Mouse (Mus musculus) limb, embryonic 13.5 days (tissue): ENCODE measurements around the gene Snrpa. TPM values are rescaled to one million over a fixed set of nuclear protein-coding genes. Genes with fewer than 3 reads are reported as not detected.

Experiments used
- ATAC-seq: fragments of 200-750 bp; cut with Nextera tagmentation; 2 replicates; pipeline ENCODE4 v1.8.0; 2017; ENCODE audit warnings: low read depth, moderate number of reproducible peaks, moderate TSS enrichment; ENCODE audit not compliant: low FRiP score
- H3K27ac ChIP-seq: fragments of 300-500 bp; sonication (generic); 2 replicates; pipeline ENCODE4 v1.5.1; 2015; ENCODE audit warnings: inconsistent platforms, mild to moderate bottlenecking, moderate library complexity
- H3K27me3 ChIP-seq: fragments of 300-500 bp; sonication (generic); 2 replicates; pipeline ENCODE4 v1.6.1; 2015; ENCODE audit warnings: mild to moderate bottlenecking, inconsistent platforms
- H3K36me3 ChIP-seq: fragments of 300-500 bp; sonication (generic); 2 replicates; pipeline ENCODE4 v1.6.1; 2015; ENCODE audit warnings: inconsistent platforms, mild to moderate bottlenecking, moderate library complexity
- H3K4me1 ChIP-seq: fragments of 300-500 bp; sonication (generic); 2 replicates; pipeline ENCODE4 v1.6.1; 2015; ENCODE audit warnings: inconsistent platforms
- H3K4me2 ChIP-seq: fragments of 300-500 bp; sonication (generic); replicated peaks from 2 replicates; pipeline ENCODE4 v1.6.1; 2015; ENCODE audit warnings: inconsistent platforms, mild to moderate bottlenecking, moderate library complexity
- H3K4me3 ChIP-seq: fragments of 300-500 bp; sonication (generic); 2 replicates; pipeline ENCODE4 v1.5.1; 2015; ENCODE audit warnings: moderate library complexity, mild to moderate bottlenecking, inconsistent platforms
- H3K9ac ChIP-seq: fragments of 300-500 bp; sonication (generic); 2 replicates; pipeline ENCODE4 v1.6.1; 2015; ENCODE audit warnings: mild to moderate bottlenecking, inconsistent platforms
- H3K9me3 ChIP-seq: fragments of 300-500 bp; sonication (generic); 2 replicates; pipeline ENCODE4 v1.6.1; 2016; ENCODE audit warnings: inconsistent platforms
- WGBS: fragments of 180-500 bp; shearing (Covaris S2); methylation state at CpG from one replicate; pipeline ENCODE4 v1.1.7; 2015; 5-methylcytosine and 5-hydroxymethylcytosine counted together
- polyA plus RNA-seq: library from polyadenylated mRNA; unstranded; fragments of >200 nt; fragmentation: Nextera tagmentation; extraction: Ambion mirVana; gene quantifications from 2 replicates; pipeline ENCODE4 v1.2.1, GENCODE M21; 2015

The Snrpa gene
- polyA plus RNA-seq, 1 experiment from 2014 or later: 285 TPM

- under 1% methylated on average over 49 of the region's 49 CpGs for WGBS
- Histone ChIP-seq H3K4me1 (peaks cover 48% of the 10 kb centered on the region), H3K4me2 (peak within 1 kb of the TSS; percentile 93), H3K9ac (peak within 1 kb of the TSS; percentile 89), H3K9me3 (no peaks in the 10 kb centered on the region), H3K4me3 (peak within 1 kb of the TSS; percentile 87), H3K27ac (peak within 1 kb of the TSS; percentile 87), H3K27me3 (no peaks in the 10 kb centered on the region), H3K36me3 (no peaks in the 10 kb centered on the region; the same call in 1 of the 2 replicates)
- ATAC-seq: peak; percentile 82
Observed at GRCm38 (mm10) chr7:27228281-27228821, 32.3 kb upstream of the Snrpa start, which contains the start of gene Itpkc. TSS of gene Itpkc (minus strand) at chr7:27228661.

DNA sequence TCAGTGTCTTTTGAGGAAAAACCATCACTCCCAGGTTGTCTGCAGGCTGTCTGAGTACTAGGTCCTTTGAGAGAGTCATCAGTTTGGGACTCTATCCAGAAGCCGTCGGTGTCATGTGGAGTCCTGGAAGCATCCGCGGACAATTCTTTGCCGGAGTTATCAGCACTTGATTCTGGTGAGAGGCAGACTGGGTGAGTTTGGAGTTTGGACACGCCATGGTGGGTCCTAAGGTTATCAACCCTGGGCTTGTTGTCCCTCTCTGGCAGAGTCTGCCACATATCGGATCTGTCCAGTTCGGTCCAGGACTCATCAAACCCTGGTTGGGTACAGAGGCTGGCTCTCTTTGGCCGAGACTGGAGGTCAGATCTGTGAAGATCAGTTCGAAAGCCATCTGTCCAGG is 31.6 kb upstream of the Snrpa start:
- no peaks in the 10 kb centered on the region for H3K27me3 ChIP-seq
- H3K4me3 ChIP-seq: peak overlapping the region; percentile 87
- ATAC-seq: no peak
- H3K9ac ChIP-seq: peak overlapping the region; percentile 89
- 3% methylated on average over 10 of the region's 10 CpGs for WGBS
- peak overlapping the region; percentile 87; the same call in 1 of the 2 replicates for H3K27ac ChIP-seq
- H3K4me1 ChIP-seq: peaks cover 46% of the 10 kb centered on the region
- H3K36me3 ChIP-seq: peaks cover under 1% of the 10 kb centered on the region; the same call in 1 of the 2 replicates
- H3K9me3 ChIP-seq: no peaks in the 10 kb centered on the region
- H3K4me2 ChIP-seq: peak overlapping the region; percentile 93

DNA sequence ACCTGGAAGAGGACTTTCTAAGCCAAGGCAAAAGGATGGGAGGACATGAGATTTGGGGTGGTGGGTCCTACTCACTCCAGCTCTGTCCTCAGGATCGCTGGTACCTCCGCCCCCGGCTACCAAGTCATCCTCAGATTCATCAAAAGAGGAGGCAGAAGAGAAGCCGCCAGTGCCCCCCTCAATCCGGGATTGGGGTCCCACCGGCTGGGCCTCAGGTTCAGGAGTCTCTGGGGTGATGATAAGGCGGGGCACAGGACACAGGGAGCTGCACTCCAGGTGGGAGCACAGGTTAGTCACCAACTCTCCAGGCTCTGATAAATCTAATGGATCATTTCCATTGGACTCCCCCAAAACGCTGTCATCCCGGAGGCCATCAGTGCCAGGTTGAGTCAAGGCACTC is 31.2 kb upstream of the Snrpa start:
- H3K9me3 ChIP-seq: no peaks in the 10 kb centered on the region
- H3K36me3 ChIP-seq: peaks cover 4% of the 10 kb centered on the region; the same call in 1 of the 2 replicates
- 36% methylated on average over 9 of the region's 9 CpGs for WGBS
- H3K27ac ChIP-seq: no peak overlapping the region
- H3K4me2 ChIP-seq: peak overlapping the region; percentile 93
- peak overlapping the region; percentile 87 for H3K4me3 ChIP-seq
- ATAC-seq: no peak
- peak overlapping the region; percentile 89 for H3K9ac ChIP-seq
- peaks cover 46% of the 10 kb centered on the region for H3K4me1 ChIP-seq
- no peaks in the 10 kb centered on the region for H3K27me3 ChIP-seq

GRCm38 (mm10) chr7:27224877-27225575 is 29.0 kb upstream of the Snrpa start:
- Histone ChIP-seq H3K36me3 (peaks cover 13% of the 10 kb centered on the region), H3K4me1 (peaks cover 46% of the 10 kb centered on the region), H3K9me3 (no peaks in the 10 kb centered on the region), H3K4me3 (peak overlapping the region; percentile 7), H3K9ac (peak overlapping the region; percentile 54), H3K27me3 (no peaks in the 10 kb centered on the region), H3K27ac (no peak overlapping the region), H3K4me2 (peak overlapping the region; percentile 93)
- WGBS: 66% methylated on average over 11 of the region's 11 CpGs
- ATAC-seq: no peak

- no peak overlapping the region for H3K4me2 ChIP-seq
- ATAC-seq: no peak
- no peaks in the 10 kb centered on the region for H3K9me3 ChIP-seq
- H3K4me1 ChIP-seq: peaks cover 40% of the 10 kb centered on the region
- no peak overlapping the region for H3K4me3 ChIP-seq
- no peaks in the 10 kb centered on the region for H3K27me3 ChIP-seq
- H3K36me3 ChIP-seq: peaks cover 36% of the 10 kb centered on the region
- 74% methylated on average over 1 of the region's 1 CpGs for WGBS
- no peak overlapping the region for H3K27ac ChIP-seq
- H3K9ac ChIP-seq: no peak overlapping the region
Observed at GRCm38 (mm10) chr7:27222538-27222937, 26.5 kb upstream of the Snrpa start.

DNA sequence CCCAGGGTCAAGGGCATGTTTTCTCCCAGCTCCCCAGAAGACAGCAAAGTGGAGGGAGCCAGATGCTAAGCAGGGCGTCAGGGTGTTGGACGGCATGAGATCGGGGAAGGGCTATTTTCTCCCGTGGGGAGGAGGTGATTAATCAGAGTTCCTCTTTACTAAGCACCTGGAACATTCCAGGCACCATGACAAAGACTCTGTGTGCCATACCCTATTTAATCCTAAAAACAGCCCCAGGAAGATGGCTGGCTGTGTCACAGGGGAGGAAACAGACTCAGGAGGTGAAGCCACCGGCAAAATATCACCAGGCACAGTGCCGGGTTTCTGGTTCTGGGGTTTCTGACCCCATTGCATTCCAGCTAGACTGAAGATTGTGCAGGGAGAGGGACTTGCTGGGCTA is 25.9 kb upstream of the Snrpa start:
- Histone ChIP-seq H3K9ac (no peak overlapping the region), H3K4me3 (no peak overlapping the region), H3K27ac (no peak overlapping the region), H3K27me3 (no peaks in the 10 kb centered on the region), H3K4me2 (no peak overlapping the region), H3K4me1 (peaks cover 34% of the 10 kb centered on the region), H3K9me3 (no peaks in the 10 kb centered on the region), H3K36me3 (peaks cover 42% of the 10 kb centered on the region)
- 74% methylated on average over 6 of the region's 6 CpGs for WGBS
- no peak for ATAC-seq

DNA sequence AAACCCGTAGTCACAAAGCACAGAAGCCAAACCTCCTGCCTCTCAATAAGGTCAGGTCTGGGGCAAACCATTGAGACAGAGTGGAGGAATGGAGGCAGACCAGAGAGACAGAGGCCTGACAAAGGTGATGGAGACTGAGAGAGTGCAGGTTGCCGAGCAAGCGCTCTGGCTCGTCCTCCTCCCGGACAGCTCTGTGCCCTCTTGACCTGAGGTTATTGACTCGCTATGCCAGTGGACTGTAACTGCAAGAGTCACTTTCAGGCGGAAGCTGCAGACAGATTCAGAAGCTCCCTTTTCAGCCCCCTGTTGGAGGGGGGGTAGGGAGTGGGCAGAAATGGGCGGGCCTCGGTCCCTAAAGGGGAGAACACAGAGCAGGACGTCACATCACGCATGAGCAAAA is 23.9 kb upstream of the Snrpa start:
- Histone ChIP-seq H3K4me2 (no peak overlapping the region), H3K9ac (no peak overlapping the region), H3K4me3 (no peak overlapping the region), H3K27me3 (no peaks in the 10 kb centered on the region), H3K4me1 (peaks cover 14% of the 10 kb centered on the region), H3K27ac (no peak overlapping the region), H3K9me3 (no peaks in the 10 kb centered on the region), H3K36me3 (peaks cover 54% of the 10 kb centered on the region)
- ATAC-seq: no peak
- whole genome bisulfite sequencing: 79% methylated on average over 11 of the region's 11 CpGs

DNA sequence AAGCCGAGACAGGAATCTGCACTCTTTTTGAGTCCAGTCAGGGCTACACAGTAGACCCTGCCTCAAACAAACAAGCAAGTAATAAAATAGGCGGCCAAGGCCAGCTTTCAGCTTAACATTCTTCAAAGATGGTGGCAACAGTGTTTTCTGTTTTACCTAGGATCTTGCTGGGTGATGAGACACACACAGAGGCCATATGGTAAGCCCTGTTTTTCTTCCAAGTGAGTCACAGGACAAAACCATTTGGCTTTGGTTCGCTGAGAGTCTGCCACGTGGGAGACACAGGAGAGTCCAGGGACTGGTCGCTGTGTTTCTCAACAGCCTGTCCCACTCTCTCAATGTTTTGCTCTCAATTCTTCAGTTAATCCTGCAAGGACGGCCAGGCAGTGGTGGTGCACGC is 22.5 kb upstream of the Snrpa start:
- Histone ChIP-seq H3K4me3 (no peak overlapping the region), H3K4me2 (no peak overlapping the region), H3K36me3 (peaks cover 64% of the 10 kb centered on the region), H3K27me3 (no peaks in the 10 kb centered on the region), H3K27ac (no peak overlapping the region), H3K9ac (no peak overlapping the region), H3K4me1 (peaks cover under 1% of the 10 kb centered on the region; the same call in 1 of the 2 replicates), H3K9me3 (no peaks in the 10 kb centered on the region)
- 81% methylated on average over 7 of the region's 7 CpGs for WGBS
- no peak for ATAC-seq

- H3K4me3 ChIP-seq: no peak overlapping the region
- no peak overlapping the region for H3K9ac ChIP-seq
- WGBS: 82% methylated on average over 2 of the region's 2 CpGs
- no peaks in the 10 kb centered on the region for H3K9me3 ChIP-seq
- peaks cover 86% of the 10 kb centered on the region for H3K36me3 ChIP-seq
- no peak overlapping the region for H3K27ac ChIP-seq
- ATAC-seq: no peak
- H3K4me1 ChIP-seq: no peaks in the 10 kb centered on the region
- no peak overlapping the region for H3K4me2 ChIP-seq
- no peaks in the 10 kb centered on the region for H3K27me3 ChIP-seq
Observed at GRCm38 (mm10) chr7:27212626-27213025, 16.6 kb upstream of the Snrpa start.

- Histone ChIP-seq H3K27ac (no peak overlapping the region), H3K4me2 (no peak overlapping the region), H3K36me3 (peaks cover 63% of the 10 kb centered on the region), H3K4me3 (no peak overlapping the region), H3K9me3 (no peaks in the 10 kb centered on the region), H3K27me3 (no peaks in the 10 kb centered on the region), H3K9ac (no peak overlapping the region), H3K4me1 (no peaks in the 10 kb centered on the region)
- no peak for ATAC-seq
- 96% methylated on average over 8 of the region's 8 CpGs for WGBS
Observed at GRCm38 (mm10) chr7:27203730-27204449, 7.8 kb upstream of the Snrpa start.

- WGBS: 91% methylated on average over 8 of the region's 8 CpGs
- Histone ChIP-seq H3K9me3 (no peaks in the 10 kb centered on the region), H3K36me3 (peaks cover 40% of the 10 kb centered on the region)
Observed at GRCm38 (mm10) chr7:27198779-27199178, 2.7 kb upstream of the Snrpa start.

GRCm38 (mm10) chr7:27198355-27198754 is 2.3 kb upstream of the Snrpa start:
- Histone ChIP-seq H3K4me1 (peaks cover 16% of the 10 kb centered on the region), H3K9me3 (no peaks in the 10 kb centered on the region), H3K4me3 (no peak overlapping the region), H3K36me3 (peaks cover 40% of the 10 kb centered on the region), H3K27me3 (no peaks in the 10 kb centered on the region), H3K4me2 (no peak overlapping the region), H3K9ac (no peak overlapping the region), H3K27ac (no peak overlapping the region)
- no peak for ATAC-seq

More at GRCm38 (mm10) chr7:27198779-27199178, 2.7 kb upstream of the Snrpa start:
- H3K4me2 ChIP-seq: no peak overlapping the region
- H3K27me3 ChIP-seq: no peaks in the 10 kb centered on the region
- no peak for ATAC-seq
- H3K4me1 ChIP-seq: peaks cover 11% of the 10 kb centered on the region
- H3K9ac ChIP-seq: no peak overlapping the region
- H3K27ac ChIP-seq: no peak overlapping the region
- no peak overlapping the region for H3K4me3 ChIP-seq
